Mouse (Mus musculus) liver, embryonic 16.5 days (tissue): ENCODE results near the gene Gpat2. TPM values are rescaled to one million over a fixed set of nuclear protein-coding genes. Genes with fewer than 3 reads are reported as not detected.

Experiments
- ATAC-seq: fragments of 200-750 bp; cut with Nextera tagmentation; 2 replicates; pipeline ENCODE4 v1.8.0; 2017; ENCODE audit warnings: low read depth, mild to moderate bottlenecking, moderate number of reproducible peaks, moderate library complexity
- H3K27ac ChIP-seq: fragments of 300-500 bp; sonication (generic); 2 replicates; pipeline ENCODE4 v1.5.1; 2014; ENCODE audit warnings: mild to moderate bottlenecking, low read length
- H3K27me3 ChIP-seq: fragments of 300-500 bp; sonication (generic); 2 replicates; pipeline ENCODE4 v1.6.1; 2014; ENCODE audit warnings: low read depth, low read length, mixed read lengths; ENCODE audit not compliant: control insufficient read depth, insufficient read depth
- H3K36me3 ChIP-seq: fragments of 300-500 bp; sonication (generic); 2 replicates; pipeline ENCODE4 v1.6.1; 2014; ENCODE audit warnings: mild to moderate bottlenecking; ENCODE audit not compliant: control insufficient read depth, insufficient read depth
- H3K4me1 ChIP-seq: fragments of 300-500 bp; sonication (generic); 2 replicates; pipeline ENCODE4 v1.6.1; 2014; ENCODE audit warnings: low read depth, low read length, mixed read lengths; ENCODE audit not compliant: control insufficient read depth
- H3K4me2 ChIP-seq: fragments of 300-500 bp; sonication (generic); 2 replicates; pipeline ENCODE4 v1.6.1; 2014; ENCODE audit warnings: low read depth, low read length, mixed read lengths
- H3K4me3 ChIP-seq: fragments of 300-500 bp; sonication (generic); 2 replicates; pipeline ENCODE4 v1.5.1; 2014; ENCODE audit warnings: low read depth, mild to moderate bottlenecking, low read length
- H3K9ac ChIP-seq: fragments of 300-500 bp; sonication (generic); 2 replicates; pipeline ENCODE4 v1.6.1; 2014; ENCODE audit warnings: low read depth, low read length
- H3K9me3 ChIP-seq: fragments of 300-500 bp; sonication (generic); replicated peaks from 2 replicates; pipeline ENCODE4 v1.6.1; 2016; ENCODE audit warnings: low read length; ENCODE audit not compliant: control insufficient read depth
- WGBS: fragments of 180-500 bp; shearing (Covaris S2); extraction: QIAGEN DNeasy Blood & Tissue Kit; methylation state at CpG from one replicate; pipeline ENCODE4 v1.1.7; 2014; ENCODE audit not compliant: insufficient replicate concordance; 5-methylcytosine and 5-hydroxymethylcytosine counted together
- polyA plus RNA-seq: library from polyadenylated mRNA; unstranded; fragments of >200 nt; fragmentation: Nextera tagmentation; extraction: Ambion mirVana; gene quantifications from 2 replicates; pipeline ENCODE4 v1.2.1, GENCODE M21; 2015

Gene Gpat2
- polyA plus RNA-seq, 1 experiment from 2014 or later: 0.38 TPM

DNA sequence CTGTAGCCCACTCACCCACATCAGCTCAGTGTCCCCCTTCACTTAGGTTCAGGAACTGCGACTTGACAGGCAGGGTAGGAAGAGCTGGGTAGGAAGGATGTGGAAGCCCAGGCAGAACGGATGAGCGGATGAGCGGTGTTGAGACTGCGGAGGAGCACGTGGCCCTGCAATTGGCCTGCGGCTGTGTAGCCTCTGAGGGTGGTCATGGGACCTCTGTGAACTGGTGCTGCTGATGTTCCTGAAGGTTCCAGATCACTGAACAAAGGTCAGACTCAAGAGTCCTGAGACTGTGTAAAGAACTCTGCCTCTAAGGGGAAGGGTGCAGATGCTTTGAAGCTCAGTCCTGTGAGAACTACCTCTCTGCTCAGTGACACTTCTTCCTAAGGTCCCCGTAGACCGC lies 28.1 kb downstream of the Gpat2 start:
- Histone ChIP-seq H3K9me3 (no peaks in the 10 kb centered on the region), H3K36me3 (no peaks in the 10 kb centered on the region), H3K27me3 (peaks cover 3% of the 10 kb centered on the region; the same call in 1 of the 2 replicates), H3K4me3 (no peak overlapping the region), H3K4me2 (no peak overlapping the region), H3K9ac (no peak overlapping the region), H3K4me1 (peaks cover 19% of the 10 kb centered on the region), H3K27ac (no peak overlapping the region)
- no peak for ATAC-seq
- 65% methylated on average over 9 of the region's 9 CpGs for WGBS

DNA sequence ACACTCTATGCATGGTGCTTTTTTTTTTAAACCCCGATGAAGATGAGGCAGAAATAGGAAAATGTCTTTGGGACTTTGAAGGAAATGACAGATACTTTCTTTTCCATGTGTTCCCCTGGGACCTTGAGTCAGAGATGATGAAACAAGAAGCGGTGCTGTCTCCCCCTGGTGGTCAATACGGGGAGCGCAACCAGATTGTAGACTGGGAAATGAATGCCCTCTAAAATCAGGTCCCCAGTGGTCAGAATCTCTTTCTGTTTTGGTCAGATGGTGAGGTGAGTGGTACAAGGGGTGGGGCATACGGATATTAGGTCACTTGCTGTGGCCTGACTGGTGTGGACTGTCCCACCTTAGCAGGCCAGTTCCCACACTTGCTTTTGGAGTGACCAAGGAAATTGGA lies 28.8 kb downstream of the Gpat2 start:
- 2% methylated on average over 5 of the region's 5 CpGs for WGBS
- no peak overlapping the region for H3K27ac ChIP-seq
- peaks cover 3% of the 10 kb centered on the region; the same call in 1 of the 2 replicates for H3K27me3 ChIP-seq
- peaks cover 19% of the 10 kb centered on the region for H3K4me1 ChIP-seq
- no peak overlapping the region for H3K4me3 ChIP-seq
- ATAC-seq: no peak
- no peak overlapping the region for H3K4me2 ChIP-seq
- H3K9me3 ChIP-seq: no peaks in the 10 kb centered on the region
- H3K36me3 ChIP-seq: no peaks in the 10 kb centered on the region
- no peak overlapping the region for H3K9ac ChIP-seq

DNA sequence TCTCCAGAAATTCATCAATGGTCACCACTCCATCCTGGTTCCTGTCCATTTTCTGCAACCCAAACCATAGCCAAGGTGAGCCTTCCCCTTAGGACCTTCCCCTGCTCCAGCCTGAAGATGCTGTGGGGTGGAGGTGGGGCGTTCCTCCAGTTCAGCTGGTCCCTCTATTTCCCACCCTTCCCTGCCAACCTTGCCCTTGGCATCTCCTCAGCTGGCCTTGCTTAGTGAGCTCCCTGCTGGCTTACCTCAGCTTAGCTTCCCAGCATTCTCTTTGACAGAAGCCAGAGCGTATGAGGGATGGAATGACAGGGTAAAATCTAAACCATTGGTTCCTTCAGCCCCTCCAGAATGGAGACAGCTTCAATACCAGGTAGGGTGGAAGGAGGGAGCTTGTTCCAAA lies 34.3 kb downstream of the Gpat2 start:
- no peaks in the 10 kb centered on the region for H3K36me3 ChIP-seq
- H3K4me3 ChIP-seq: no peak overlapping the region
- H3K9ac ChIP-seq: no peak overlapping the region
- H3K27ac ChIP-seq: no peak overlapping the region
- H3K4me2 ChIP-seq: no peak overlapping the region
- no peaks in the 10 kb centered on the region for H3K9me3 ChIP-seq
- 54% methylated on average over 2 of the region's 2 CpGs for WGBS
- no peaks in the 10 kb centered on the region for H3K27me3 ChIP-seq
- H3K4me1 ChIP-seq: no peaks in the 10 kb centered on the region
- ATAC-seq: no peak

DNA sequence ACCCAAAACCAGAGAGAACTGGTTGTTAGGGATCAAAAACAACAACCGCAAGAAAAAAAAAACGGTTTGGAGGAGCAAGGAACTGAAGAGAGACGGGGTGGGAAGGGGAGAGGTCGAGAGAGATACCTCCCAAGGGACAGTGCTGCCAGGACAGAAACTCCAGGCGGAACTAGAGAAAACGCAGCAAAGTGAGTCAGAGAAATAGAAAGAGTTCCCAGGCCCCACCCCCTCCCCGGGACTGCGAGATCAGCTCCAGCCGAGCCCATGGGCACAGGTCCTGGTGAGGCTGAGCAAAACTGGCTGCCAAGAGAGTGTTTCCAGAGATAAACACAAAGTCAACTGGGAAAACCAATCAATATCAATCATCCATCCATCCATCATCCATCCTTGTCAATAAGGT lies 36.4 kb downstream of the Gpat2 start:
- ATAC-seq: no peak
- 42% methylated on average over 9 of the region's 9 CpGs for WGBS
- Histone ChIP-seq H3K4me3 (no peak overlapping the region), H3K27me3 (no peaks in the 10 kb centered on the region), H3K4me2 (no peak overlapping the region), H3K9me3 (no peaks in the 10 kb centered on the region), H3K9ac (no peak overlapping the region), H3K4me1 (no peaks in the 10 kb centered on the region), H3K36me3 (no peaks in the 10 kb centered on the region), H3K27ac (no peak overlapping the region)

DNA sequence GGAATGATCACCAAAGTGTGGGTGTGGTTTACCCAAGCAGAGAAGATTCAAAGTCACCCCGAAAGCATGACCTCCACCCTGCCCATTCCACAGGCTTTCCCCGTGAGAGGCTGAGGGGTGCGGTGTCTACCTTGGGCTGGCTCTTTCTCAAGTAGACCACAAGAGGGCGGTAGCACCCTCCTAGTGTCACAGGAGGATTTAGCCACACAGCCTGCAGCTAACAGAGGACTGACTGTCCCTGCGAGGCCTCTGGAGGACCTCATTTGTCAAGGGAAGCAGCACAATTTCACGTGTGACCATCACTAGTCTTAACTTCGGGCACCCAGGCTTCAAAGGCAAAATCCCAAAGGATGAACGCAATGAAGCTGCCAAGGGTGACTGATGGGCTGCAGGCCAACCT lies 37.3 kb downstream of the Gpat2 start:
- H3K27ac ChIP-seq: no peak overlapping the region
- no peak overlapping the region for H3K9ac ChIP-seq
- no peak overlapping the region for H3K4me2 ChIP-seq
- H3K4me1 ChIP-seq: no peaks in the 10 kb centered on the region
- no peak overlapping the region for H3K4me3 ChIP-seq
- WGBS: 3% methylated on average over 8 of the region's 8 CpGs
- no peaks in the 10 kb centered on the region for H3K36me3 ChIP-seq
- peak; percentile 50; the same call in 1 of the 2 replicates for ATAC-seq
- H3K27me3 ChIP-seq: no peaks in the 10 kb centered on the region
- H3K9me3 ChIP-seq: no peaks in the 10 kb centered on the region

DNA sequence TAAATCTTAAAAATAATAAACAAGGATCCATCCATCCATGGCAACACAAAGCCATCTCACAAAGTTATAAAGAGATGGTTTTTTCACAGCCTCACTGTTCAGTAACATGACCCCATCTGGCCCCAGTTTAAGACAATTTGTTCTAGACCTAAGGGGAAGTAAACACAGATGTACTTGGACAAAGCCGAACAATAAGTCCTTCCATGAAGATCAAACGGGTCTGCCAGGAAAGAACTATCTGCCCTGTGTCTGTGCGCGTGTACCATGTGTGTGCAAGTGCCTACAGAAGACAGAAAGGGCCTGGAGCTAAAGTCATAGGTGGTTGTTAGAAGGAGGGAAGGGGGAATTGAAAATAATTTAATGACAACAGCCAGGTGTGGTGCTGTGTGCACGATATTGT lies 45.2 kb downstream of the Gpat2 start:
- H3K4me3 ChIP-seq: no peak overlapping the region
- ATAC-seq: no peak
- WGBS: 71% methylated on average over 5 of the region's 5 CpGs
- H3K36me3 ChIP-seq: no peaks in the 10 kb centered on the region
- no peak overlapping the region for H3K4me2 ChIP-seq
- H3K9me3 ChIP-seq: no peaks in the 10 kb centered on the region
- H3K27ac ChIP-seq: no peak overlapping the region
- H3K9ac ChIP-seq: no peak overlapping the region
- no peaks in the 10 kb centered on the region for H3K27me3 ChIP-seq
- H3K4me1 ChIP-seq: no peaks in the 10 kb centered on the region

DNA sequence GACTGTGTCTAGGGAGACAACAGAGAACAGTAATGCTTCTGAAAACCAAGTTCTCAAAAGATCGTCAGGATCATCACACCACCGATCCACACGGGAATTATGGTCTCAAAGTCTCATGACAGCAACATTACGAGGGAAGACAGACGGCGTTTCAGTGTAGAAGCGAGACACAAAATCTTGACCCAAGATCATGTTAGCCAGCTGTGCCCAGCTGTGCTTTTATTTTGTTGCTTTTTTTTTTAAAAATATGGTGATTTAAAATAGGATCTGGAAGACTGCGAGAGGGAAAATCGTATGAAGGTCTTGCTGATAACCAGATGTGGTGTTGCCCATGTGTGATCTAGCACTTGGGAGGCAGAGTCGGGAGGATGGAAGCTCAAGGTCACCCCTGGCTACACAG lies 45.7 kb downstream of the Gpat2 start:
- H3K4me2 ChIP-seq: no peak overlapping the region
- H3K4me3 ChIP-seq: no peak overlapping the region
- ATAC-seq: no peak
- H3K36me3 ChIP-seq: no peaks in the 10 kb centered on the region
- no peaks in the 10 kb centered on the region for H3K27me3 ChIP-seq
- WGBS: 72% methylated on average over 10 of the region's 10 CpGs
- H3K9ac ChIP-seq: no peak overlapping the region
- no peaks in the 10 kb centered on the region for H3K9me3 ChIP-seq
- no peaks in the 10 kb centered on the region for H3K4me1 ChIP-seq
- H3K27ac ChIP-seq: no peak overlapping the region

DNA sequence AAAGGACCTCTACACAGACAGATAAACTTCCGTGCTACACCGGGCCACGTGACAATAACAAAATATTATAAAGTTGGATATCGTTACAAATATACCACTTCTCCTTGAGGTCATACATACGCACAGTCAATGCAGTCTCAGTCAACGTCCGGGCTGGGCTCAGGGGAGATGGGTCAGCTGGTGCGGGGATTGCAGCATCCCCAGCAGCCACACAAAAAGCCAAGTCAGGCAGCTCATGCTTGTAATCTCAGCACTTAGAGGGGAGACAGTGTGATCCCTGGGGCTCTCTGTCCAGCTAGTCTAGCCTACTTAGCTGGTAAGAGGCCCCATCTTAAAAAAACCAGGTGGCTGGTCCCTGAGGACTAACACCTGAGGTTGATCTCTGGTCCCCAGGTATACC lies 46.3 kb downstream of the Gpat2 start:
- WGBS: 63% methylated on average over 8 of the region's 8 CpGs
- no peaks in the 10 kb centered on the region for H3K9me3 ChIP-seq
- no peak overlapping the region for H3K27ac ChIP-seq
- H3K27me3 ChIP-seq: no peaks in the 10 kb centered on the region
- no peak overlapping the region for H3K4me2 ChIP-seq
- no peaks in the 10 kb centered on the region for H3K36me3 ChIP-seq
- no peak for ATAC-seq
- H3K4me3 ChIP-seq: no peak overlapping the region
- H3K9ac ChIP-seq: no peak overlapping the region
- H3K4me1 ChIP-seq: no peaks in the 10 kb centered on the region

DNA sequence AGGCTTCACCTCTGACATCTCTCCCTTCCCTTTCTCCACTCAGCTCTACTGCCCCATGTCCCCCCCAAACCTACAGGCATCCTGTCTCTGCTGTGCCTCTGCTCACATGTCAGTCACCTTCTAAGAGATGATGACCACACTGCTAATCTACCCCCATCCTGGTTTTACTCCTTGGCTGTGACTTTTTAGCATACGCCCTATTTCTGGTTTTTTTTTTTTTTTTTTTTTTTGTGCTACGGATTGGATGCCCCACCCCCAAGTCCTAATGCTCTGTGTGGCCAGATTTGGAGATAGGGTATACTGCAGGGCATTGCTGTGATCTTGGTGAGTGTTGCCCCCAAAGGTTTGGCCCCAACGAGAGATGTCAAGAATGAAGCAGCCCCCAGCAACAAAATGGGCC lies 47.3 kb downstream of the Gpat2 start:
- Histone ChIP-seq H3K4me1 (no peaks in the 10 kb centered on the region), H3K4me3 (no peak overlapping the region), H3K27ac (no peak overlapping the region), H3K36me3 (no peaks in the 10 kb centered on the region), H3K4me2 (no peak overlapping the region), H3K9me3 (no peaks in the 10 kb centered on the region), H3K9ac (no peak overlapping the region), H3K27me3 (no peaks in the 10 kb centered on the region)
- 40% methylated on average over 3 of the region's 3 CpGs for WGBS
- ATAC-seq: no peak

DNA sequence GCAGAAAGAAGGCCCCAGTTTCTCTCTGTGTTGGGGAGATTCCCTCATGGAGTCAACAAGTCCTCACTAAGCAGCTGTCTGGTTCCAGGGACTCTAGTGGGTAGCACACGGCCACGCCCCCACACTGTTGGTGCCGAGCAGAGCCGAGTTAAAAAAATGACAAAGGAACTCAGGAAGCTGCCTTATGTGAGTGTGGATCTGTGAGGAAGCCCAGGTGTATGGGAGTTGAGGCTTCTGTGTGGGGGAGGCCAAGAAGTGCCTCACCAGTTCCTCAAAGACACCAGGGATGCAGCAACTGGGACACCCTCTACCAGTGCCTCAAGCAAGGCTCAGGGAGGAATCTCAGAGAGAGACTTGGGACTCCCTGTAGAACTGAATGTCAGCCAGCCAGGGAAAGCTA lies 54.2 kb downstream of the Gpat2 start:
- no peak for ATAC-seq
- Histone ChIP-seq H3K9me3 (no peaks in the 10 kb centered on the region), H3K4me2 (no peak overlapping the region), H3K27ac (no peak overlapping the region), H3K9ac (no peak overlapping the region), H3K27me3 (peaks cover 50% of the 10 kb centered on the region), H3K36me3 (no peaks in the 10 kb centered on the region), H3K4me1 (peaks cover 2% of the 10 kb centered on the region), H3K4me3 (no peak overlapping the region)
- WGBS: 53% methylated on average over 4 of the region's 4 CpGs
